Mouse (Mus musculus): Measurements from ENCODE around the gene Mroh3.

DNA sequence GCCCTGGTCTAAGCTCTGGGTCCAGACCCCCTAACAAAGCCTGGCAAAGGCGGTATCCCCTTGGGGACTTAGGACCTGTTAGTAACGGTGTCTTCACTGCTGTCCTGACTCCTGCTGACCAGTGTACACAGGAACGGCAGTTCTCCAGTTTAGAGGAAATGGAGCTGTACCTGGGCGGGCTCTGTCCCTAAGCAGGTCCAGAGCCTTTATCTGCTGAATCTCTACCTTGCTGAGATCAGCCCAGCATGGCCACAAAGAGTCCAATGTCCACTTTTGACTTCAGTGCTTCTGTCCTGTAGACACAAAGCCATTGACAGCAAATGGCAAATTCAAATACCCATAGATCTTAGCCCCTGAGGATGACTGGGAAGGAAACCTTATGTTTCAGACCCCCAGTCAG is 55.7 kb downstream of the Mroh3 start:
- TF ChIP-seq CTCF (IDR thresholded peaks at IDR 0.05; ENCODE audit: low read depth) (no peak), EP300 (optimal IDR thresholded peaks at IDR 0.05) (no peak)

Measured in stomach, postnatal 0 days (tissue).